Comparison of ENCODE assay signal across 20 mouse cellular contexts in the genomic region with DNA sequence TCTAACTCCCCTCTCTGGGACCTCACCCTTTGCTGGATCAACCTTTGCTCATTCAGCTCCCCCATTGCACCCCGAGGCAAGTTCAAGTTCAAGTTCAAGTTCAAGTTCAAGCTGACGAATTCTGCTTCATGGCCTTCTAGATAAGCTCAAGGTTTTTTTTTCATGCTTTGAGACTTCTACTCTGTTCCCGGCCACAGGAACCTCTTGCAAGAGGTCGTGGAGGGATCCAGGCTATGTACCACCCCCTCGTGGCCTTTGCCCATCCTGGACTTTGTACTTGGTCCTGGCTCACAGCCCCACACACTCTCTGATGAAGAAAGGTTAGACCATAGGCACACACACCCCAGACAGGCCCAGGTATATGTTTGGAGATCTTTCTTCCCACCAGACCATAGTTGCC. TPM values are rescaled to one million over a fixed set of nuclear protein-coding genes. Genes with fewer than 3 reads are reported as not detected.
A peak's percentile ranks its signal among the peaks of the same experiment; 100 is the strongest.
DNase-seq lines count a peak whose midpoint lies in the region; ATAC-seq and TF ChIP-seq lines count a peak whose summit lies in the region.
"Had no signal": no experiment of that assay in that cellular context is flagged by ENCODE, and none has a peak within 500 bp of the region (broad histone marks: within the 10 kb centered on the region; RNA-seq: fewer than 3 reads in every experiment).

No protein-coding gene starts in this region.

- WGBS in liver, embryonic 13.5 days (ENCODE audit: insufficient replicate concordance) = 49% methylated on average over 5 of the region's 5 CpGs
- WGBS in liver, embryonic 11.5 days = 61% methylated on average over 5 of the region's 5 CpGs
- 61% methylated on average over 5 of the region's 5 CpGs for WGBS in kidney, postnatal 0 days

- H3K9ac ChIP-seq in liver, embryonic 13.5 days = no peak overlapping the region
- H3K9ac ChIP-seq in liver, embryonic 11.5 days (ENCODE audit: low read depth, low read length) = no peak overlapping the region
- no peak overlapping the region for H3K9ac ChIP-seq in kidney, postnatal 0 days (ENCODE audit: low read depth, low read length)
- H3K9ac ChIP-seq: heart, embryonic 13.5 days; limb, embryonic 15.5 days had no signal

- H3K27me3 ChIP-seq in liver, embryonic 13.5 days = no peaks in the 10 kb centered on the region; the same call in 1 of the 2 replicates
- no peaks in the 10 kb centered on the region for H3K27me3 ChIP-seq in liver, embryonic 11.5 days (replicated peaks; ENCODE audit: control insufficient read depth, insufficient read depth, low read length)
- no peaks in the 10 kb centered on the region for H3K27me3 ChIP-seq in kidney, postnatal 0 days (ENCODE audit: insufficient read depth, low read length)
- H3K27me3 ChIP-seq: limb, embryonic 15.5 days had no signal

- no peaks in the 10 kb centered on the region for H3K36me3 ChIP-seq in liver, embryonic 13.5 days
- H3K36me3 ChIP-seq in liver, embryonic 11.5 days (ENCODE audit: control insufficient read depth, insufficient read depth, low read length) = no peaks in the 10 kb centered on the region
- H3K36me3 ChIP-seq in kidney, postnatal 0 days (ENCODE audit: insufficient read depth, low read length) = no peaks in the 10 kb centered on the region
- H3K36me3 ChIP-seq: heart, embryonic 13.5 days; limb, embryonic 15.5 days had no signal

- no peaks in the 10 kb centered on the region for H3K9me3 ChIP-seq in liver, embryonic 13.5 days (replicated peaks)
- no peaks in the 10 kb centered on the region for H3K9me3 ChIP-seq in liver, embryonic 11.5 days (ENCODE audit: control insufficient read depth, low read length)
- no peaks in the 10 kb centered on the region for H3K9me3 ChIP-seq in kidney, postnatal 0 days (replicated peaks; ENCODE audit: low read length)
- H3K9me3 ChIP-seq: heart, embryonic 13.5 days; limb, embryonic 15.5 days; megakaryocyte, embryonic 14.5 days had no signal

- no peak overlapping the region for H3K4me2 ChIP-seq in liver, embryonic 13.5 days
- no peak overlapping the region for H3K4me2 ChIP-seq in liver, embryonic 11.5 days
- no peak overlapping the region for H3K4me2 ChIP-seq in kidney, postnatal 0 days (ENCODE audit: low read length)
- H3K4me2 ChIP-seq: heart, embryonic 13.5 days; limb, embryonic 15.5 days had no signal

- peaks cover 7% of the 10 kb centered on the region; the same call in 1 of the 2 replicates for H3K4me1 ChIP-seq in liver, embryonic 13.5 days (replicated peaks)
- H3K4me1 ChIP-seq in liver, embryonic 11.5 days (replicated peaks; ENCODE audit: control insufficient read depth, insufficient read depth, low read length) = peaks cover 3% of the 10 kb centered on the region; the same call in 1 of the 2 replicates
- H3K4me1 ChIP-seq in kidney, postnatal 0 days (replicated peaks; ENCODE audit: insufficient read depth, low read length) = no peaks in the 10 kb centered on the region

- DNase-seq in adrenal gland, adult 2 months = peak; percentile 67
- DNase-seq in adrenal gland, postnatal 25 days = no peak
- DNase-seq in liver, embryonic 13.5 days = no peak
- no peak for DNase-seq in liver, embryonic 11.5 days (ENCODE audit: low spot score)
- DNase-seq in kidney, postnatal 0 days (ENCODE audit: low spot score) = no peak
- peak; percentile 29 for DNase-seq in yolk sac, embryonic 10.5 days (ENCODE audit: low spot score)
- no peak for DNase-seq in cerebellum, postnatal 10 days
- DNase-seq in T-cell, adult 2 months (ENCODE audit: low spot score) = no peak
- DNase-seq: cerebellum, postnatal 36 days; gastrocnemius, adult 2 months; heart, postnatal 4 days; layer of hippocampus, postnatal 36 days; lung, postnatal 10 days; thymus, postnatal 36 days had no signal

- H3K4me3 ChIP-seq in liver, embryonic 13.5 days (replicated peaks) = no peak overlapping the region
- no peak overlapping the region for H3K4me3 ChIP-seq in liver, embryonic 11.5 days (ENCODE audit: low read depth, low read length)
- H3K4me3 ChIP-seq in kidney, postnatal 0 days (replicated peaks; ENCODE audit: low read depth, low read length) = no peak overlapping the region
- H3K4me3 ChIP-seq: erythroblast, embryonic 14.5 days; gastrocnemius, adult 2 months; heart, embryonic 13.5 days; limb, embryonic 15.5 days; megakaryocyte, embryonic 14.5 days had no signal

- TF ChIP-seq CTCF in kidney, postnatal 0 days (IDR thresholded peaks at IDR 0.05; ENCODE audit: low read depth) = no peak

- H3K27ac ChIP-seq in liver, embryonic 13.5 days = no peak overlapping the region
- H3K27ac ChIP-seq in liver, embryonic 11.5 days (ENCODE audit: low read depth, low read length) = no peak overlapping the region
- no peak overlapping the region for H3K27ac ChIP-seq in kidney, postnatal 0 days
- H3K27ac ChIP-seq: gastrocnemius, adult 2 months; heart, embryonic 13.5 days; limb, embryonic 15.5 days had no signal

- peak; percentile 43; the same call in 1 of the 2 replicates for ATAC-seq in liver, embryonic 13.5 days (ENCODE audit: low read depth)
- no peak for ATAC-seq in liver, embryonic 11.5 days (replicated peaks; ENCODE audit: low FRiP score)
- ATAC-seq in kidney, postnatal 0 days (replicated peaks; ENCODE audit: low FRiP score, low read depth) = peak; percentile 46; the same call in 1 of the 2 replicates
- ATAC-seq: hindbrain, embryonic 16.5 days had no signal

RNA-seq across cellular contexts. Expression of gene Nnat, which starts 50.7 kb away (rescaled TPM):
- 10 to 100 TPM; 32.4 to 94.3 TPM for total RNA-seq in adrenal gland, adult 2 months (2021)
- 111 and 203 TPM in 2 replicates for polyA plus RNA-seq in adrenal gland, adult 2 months (2012; rRNA removed)
- 71.3 and 91.2 TPM in 2 replicates for total RNA-seq in adrenal gland, postnatal 25 days (2021)
- 34.5 and 35.9 TPM in 2 replicates for polyA plus RNA-seq in liver, embryonic 13.5 days (2015; fragmentation: Nextera tagmentation; extraction: Ambion mirVana)
- polyA plus RNA-seq in liver, embryonic 11.5 days (2014; fragmentation: Nextera tagmentation; extraction: Ambion mirVana) = 143 and 171 TPM in 2 replicates
- 80.4 and 85.9 TPM in 2 replicates for polyA plus RNA-seq in kidney, postnatal 0 days (2015; fragmentation: Nextera tagmentation; extraction: Ambion mirVana)
- total RNA-seq: granulocyte monocyte progenitor cell, adult 5-6 weeks had no signal

Comparison
In these comparisons a context has a peak if more than half of its experiments do, and no peak if none do; other contexts are left out.
1. DNase-seq: peak in adrenal gland, adult 2 months (single experiment) and yolk sac, embryonic 10.5 days (single experiment); none in adrenal gland, postnatal 25 days (single experiment), liver, embryonic 13.5 days (single experiment), liver, embryonic 11.5 days (single experiment), kidney, postnatal 0 days (single experiment), cerebellum, postnatal 10 days (0 of 2) and T-cell, adult 2 months (single experiment).